Mouse (Mus musculus): ENCODE results near the gene Snrpd2. TPM values are rescaled to one million over a fixed set of nuclear protein-coding genes. Genes with fewer than 3 reads are reported as not detected.

The Snrpd2 gene
- total RNA-seq, 1 experiment from 2014 or later = 79.1 TPM

DNA sequence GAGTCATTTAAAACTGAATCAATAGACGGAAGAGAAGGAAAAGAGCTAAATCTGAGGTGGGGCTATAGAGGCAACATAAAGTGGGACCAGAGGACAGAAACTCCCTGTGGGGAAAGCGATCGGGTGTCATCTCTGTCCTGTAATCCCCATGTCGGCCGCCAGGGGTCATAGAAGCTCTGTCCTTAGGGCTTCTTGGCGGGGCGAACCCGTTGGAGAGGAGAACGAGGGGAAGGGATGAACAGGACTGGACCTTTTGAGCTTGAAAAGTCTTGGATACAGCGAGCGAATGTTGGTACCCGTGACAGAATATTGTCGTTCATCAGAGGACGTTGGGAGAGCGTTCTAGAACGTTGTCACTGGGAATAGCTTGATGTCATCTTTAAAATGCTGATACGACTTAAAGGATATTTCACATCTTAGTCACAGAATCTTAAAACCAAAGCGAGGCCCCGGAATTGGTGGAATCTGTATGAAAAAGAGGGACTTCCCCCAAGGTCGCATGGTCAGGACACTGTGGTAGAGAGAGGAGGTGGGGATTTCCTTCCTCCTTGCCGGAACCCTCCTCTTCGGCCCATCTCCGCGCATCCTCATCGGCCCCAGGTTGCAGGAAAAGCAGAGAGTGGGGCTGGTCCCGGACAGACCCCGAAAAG, 29.0 kb downstream of the Snrpd2 start:
- peak; percentile 86 for DNase-seq

- peak; percentile 87 for DNase-seq
Measured at GRCm38 (mm10) chr7:19179173-19179572, 29.7 kb downstream of the Snrpd2 start.

DNA sequence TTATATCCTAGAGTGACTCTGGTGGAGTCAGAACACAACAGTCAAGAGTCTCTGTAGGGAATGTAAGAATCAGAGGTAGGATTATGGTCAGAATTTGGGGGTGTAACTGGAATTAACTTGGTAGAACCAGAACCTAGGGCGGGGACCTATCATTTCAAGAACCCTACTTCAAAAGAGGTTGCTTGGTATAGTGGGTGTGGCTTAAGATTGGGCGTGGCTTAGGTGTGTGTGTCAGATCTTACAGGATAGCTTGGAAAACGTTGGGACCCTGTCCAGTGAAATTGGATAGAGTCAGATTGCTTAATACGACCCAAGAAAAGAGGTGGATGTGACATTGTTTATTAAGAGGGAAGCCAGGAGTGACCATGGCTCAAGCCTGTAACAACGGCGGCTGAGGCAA, 30.4 kb downstream of the Snrpd2 start:
- no peak for DNase-seq

GRCm38 (mm10) chr7:19180862-19181429, 31.4 kb downstream of the Snrpd2 start:
- DNase-seq = peak; percentile 77

DNA sequence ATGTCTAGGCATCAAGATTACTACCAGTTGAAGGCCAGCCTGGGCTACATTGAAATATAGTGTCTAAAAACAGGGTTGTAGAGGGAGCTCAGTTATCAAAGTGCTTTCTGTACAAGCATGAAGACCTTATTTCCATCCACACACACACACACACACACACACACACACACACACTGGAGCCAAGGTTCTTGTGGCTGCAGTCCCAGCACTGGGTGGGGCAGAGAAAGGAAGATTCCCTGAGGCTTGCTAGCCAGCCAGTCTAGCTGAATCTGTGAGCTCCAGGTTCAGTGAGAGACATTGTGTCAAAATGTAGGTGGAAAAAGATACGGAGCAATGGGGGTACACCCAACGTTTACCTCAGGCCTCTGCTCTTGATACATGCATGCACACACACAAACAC, 34.7 kb downstream of the Snrpd2 start:
- DNase-seq = no peak

DNA sequence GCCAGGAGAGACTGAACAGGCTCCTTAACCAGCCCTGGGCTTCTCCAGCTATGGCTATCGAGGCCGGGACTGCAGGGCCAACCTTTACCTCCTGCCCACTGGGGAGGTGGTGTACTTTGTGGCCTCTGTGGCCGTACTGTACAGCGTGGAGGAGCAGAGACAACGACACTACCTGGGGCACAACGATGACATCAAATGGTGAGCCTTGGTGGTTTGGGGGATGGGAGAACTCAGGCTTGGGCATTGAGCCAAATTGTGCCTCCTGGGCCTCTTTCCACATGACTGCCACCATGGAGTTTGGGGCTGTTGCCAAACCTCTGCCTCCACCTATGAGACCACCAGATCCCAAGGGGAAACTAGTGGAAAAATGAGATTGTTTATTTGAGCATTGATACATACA, 35.2 kb downstream of the Snrpd2 start:
- DNase-seq = peak; percentile 43

- DNase-seq = no peak
Measured at GRCm38 (mm10) chr7:19194676-19195075, 45.2 kb downstream of the Snrpd2 start.

DNA sequence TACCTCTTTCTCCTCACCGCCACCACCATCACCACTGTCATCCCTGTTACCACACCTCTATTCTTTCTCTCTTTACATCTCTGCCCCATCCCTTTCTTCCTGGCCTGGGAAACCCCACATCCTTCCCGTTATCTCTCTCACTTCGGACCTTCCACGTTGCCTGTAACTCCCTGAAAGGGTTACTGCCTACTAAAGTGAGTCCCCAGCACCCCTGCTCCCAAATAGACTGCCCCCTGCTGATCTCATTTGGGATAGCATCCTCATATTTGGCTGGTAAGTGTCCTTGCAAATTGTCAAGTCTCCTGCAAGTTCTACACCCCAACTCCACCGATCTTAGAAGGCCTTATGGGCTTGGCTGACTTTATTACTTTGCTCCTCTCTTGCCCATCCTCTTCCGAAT, 47.2 kb downstream of the Snrpd2 start:
- DNase-seq = peak; percentile 68

- DNase-seq = peak; percentile 74
Measured at GRCm38 (mm10) chr7:19197985-19198384, 48.5 kb downstream of the Snrpd2 start.

DNA sequence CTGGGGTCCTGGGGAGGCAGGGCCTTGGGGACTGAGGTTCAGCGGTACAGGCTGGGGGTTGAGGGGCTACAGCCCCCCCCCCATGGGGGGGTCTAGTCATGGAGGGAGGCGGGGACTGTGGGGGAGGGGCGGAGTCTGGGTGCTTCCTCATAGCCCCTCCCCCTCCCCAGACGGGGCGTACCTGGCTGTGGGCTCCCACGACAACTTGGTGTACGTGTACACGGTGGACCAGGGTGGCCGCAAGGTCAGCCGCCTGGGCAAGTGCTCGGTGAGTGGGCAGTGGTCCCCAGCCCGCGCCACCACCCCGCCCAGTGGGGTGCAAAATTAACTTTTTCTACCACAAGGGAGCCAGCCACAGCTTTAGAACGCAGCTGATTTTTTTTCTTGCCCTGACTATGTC, 52.1 kb downstream of the Snrpd2 start:
- no peak for DNase-seq

DNA sequence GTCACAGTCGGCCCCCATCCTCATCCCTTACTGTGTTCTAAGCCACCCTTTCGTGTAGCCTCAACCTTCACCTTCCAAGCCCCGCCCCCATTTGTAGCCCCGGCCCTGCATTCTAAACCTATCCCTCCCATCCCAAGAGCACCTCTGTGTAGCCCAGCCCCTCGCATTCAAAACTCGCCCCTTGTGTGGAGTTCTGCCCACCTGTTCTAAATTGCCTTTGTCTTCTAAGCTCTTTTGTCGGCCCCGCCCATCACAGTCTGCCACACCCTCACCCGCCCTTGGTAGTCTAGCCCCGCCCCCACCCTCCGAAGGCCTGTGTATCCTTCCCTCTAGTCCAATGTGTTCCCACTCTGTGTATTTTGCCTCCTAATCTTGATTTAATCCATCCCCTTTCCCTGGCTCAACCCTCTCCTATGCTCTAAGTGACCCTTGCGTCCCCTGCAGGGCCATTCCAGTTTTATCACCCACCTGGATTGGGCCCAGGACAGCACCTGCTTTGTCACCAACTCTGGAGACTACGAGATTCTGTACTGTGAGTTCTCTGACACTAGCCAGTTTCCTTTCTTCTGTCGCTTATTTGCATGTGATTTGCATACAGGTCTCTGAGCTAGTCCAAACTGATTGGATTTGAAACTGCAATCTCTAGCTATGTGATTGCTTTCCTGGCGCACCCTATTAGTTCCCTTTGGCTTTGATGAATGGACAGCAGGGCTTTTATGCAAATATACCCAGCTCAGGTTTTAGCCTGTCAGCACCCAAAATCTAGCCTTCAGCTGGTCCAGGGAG, 52.7 kb downstream of the Snrpd2 start:
- DNase-seq = no peak

Small RNA genes lying within 50 kb of the gene (microRNA-seq; reads per million reads assigned to microRNA genes)
- 425 to 433 reads per million in 2 experiments for gene Mir330

Other genes with a start within 250 kb of the Snrpd2 start
- 12.2 and 12.9 TPM in 2 replicates for gene Ccdc61, start 239.3 kb upstream of the Snrpd2 start, total RNA-seq (2021)
- 7.2 and 8.0 TPM in 2 replicates for gene Nova2, start 223.8 kb upstream of the Snrpd2 start, total RNA-seq (2021)
- not detected in 2 replicates for gene Nanos2, start 162.3 kb upstream of the Snrpd2 start, total RNA-seq (2021)
- gene Mypop, start 158.5 kb upstream of the Snrpd2 start, total RNA-seq (2021) = 7.1 and 8.2 TPM in 2 replicates
- 35.9 and 38.6 TPM in 2 replicates for gene Irf2bp1, start 145.7 kb upstream of the Snrpd2 start, total RNA-seq (2021)
- 0.34 and 6.8 TPM in 2 replicates for gene Foxa3, start 126.2 kb upstream of the Snrpd2 start, total RNA-seq (2021)
- gene Sympk, start 125.3 kb upstream of the Snrpd2 start, total RNA-seq (2021) = 83.7 and 84.3 TPM in 2 replicates
- not detected in 2 replicates for gene Rsph6a, start 95.0 kb upstream of the Snrpd2 start, total RNA-seq (2021)
- gene Dmwd, start 73.5 kb upstream of the Snrpd2 start, total RNA-seq (2021) = 45.7 and 47.7 TPM in 2 replicates
- gene Dmpk, start 65.9 kb upstream of the Snrpd2 start, total RNA-seq (2021) = 64.2 and 65.6 TPM in 2 replicates
- 13.3 and 15.3 TPM in 2 replicates for gene Six5, start 55.1 kb upstream of the Snrpd2 start, total RNA-seq (2021)
- 0.19 TPM in 1 of 2 replicates, not detected in the other for gene Gm4969, start 31.4 kb upstream of the Snrpd2 start, total RNA-seq (2021)
- 11.2 and 11.9 TPM in 2 replicates for gene Fbxo46, start 29.9 kb upstream of the Snrpd2 start, total RNA-seq (2021)
- gene Qpctl, start 431 bp upstream of the Snrpd2 start, total RNA-seq (2021) = 13.2 and 15.2 TPM in 2 replicates
- gene Gipr, start 16.4 kb downstream of the Snrpd2 start, total RNA-seq (2021) = 0.71 and 0.93 TPM in 2 replicates
- gene Eml2, start 26.7 kb downstream of the Snrpd2 start, total RNA-seq (2021) = 36.9 and 46.6 TPM in 2 replicates
- gene Gpr4, start 62.8 kb downstream of the Snrpd2 start, total RNA-seq (2021) = 9.7 and 12.4 TPM in 2 replicates
- gene Opa3, start 78.6 kb downstream of the Snrpd2 start, total RNA-seq (2021) = 27.5 and 28.5 TPM in 2 replicates
- 62.0 and 79.0 TPM in 2 replicates for gene Vasp, start 122.1 kb downstream of the Snrpd2 start, total RNA-seq (2021)
- gene Ppm1n, start 130.3 kb downstream of the Snrpd2 start, total RNA-seq (2021) = 0.19 TPM in 1 of 2 replicates, not detected in the other
- gene Rtn2, start 132.9 kb downstream of the Snrpd2 start, total RNA-seq (2021) = 6.0 and 7.9 TPM in 2 replicates
- gene Fosb, start 160.3 kb downstream of the Snrpd2 start, total RNA-seq (2021) = 2.1 and 22.4 TPM in 2 replicates
- 37.1 and 46.7 TPM in 2 replicates for gene Ercc1, start 195.1 kb downstream of the Snrpd2 start, total RNA-seq (2021)
- gene Cd3eap, start 209.8 kb downstream of the Snrpd2 start, total RNA-seq (2021) = 12.2 and 14.5 TPM in 2 replicates
- 7.3 and 8.3 TPM in 2 replicates for gene Ppp1r13l, start 210.0 kb downstream of the Snrpd2 start, total RNA-seq (2021)
- gene Ercc2, start 232.3 kb downstream of the Snrpd2 start, total RNA-seq (2021) = 28.2 and 30.2 TPM in 2 replicates

Data from adrenal gland, postnatal 14 days (tissue).